ENCODE assay signal across 10 mouse cellular contexts in genomic region chr4:101450150-101450780, GRCm38 (mm10). TPM values are rescaled to one million over a fixed set of nuclear protein-coding genes. Genes with fewer than 3 reads are reported as not detected.
DNase-seq lines count a peak whose midpoint lies in the region; ATAC-seq lines count a peak whose summit lies in the region.
"Had no signal": no experiment of that assay in that cellular context is flagged by ENCODE, and none has a peak within 500 bp of the region (broad histone marks: within the 10 kb centered on the region; RNA-seq: fewer than 3 reads in every experiment).

No protein-coding gene starts in this region.

- H3K27ac ChIP-seq in hindbrain, embryonic 14.5 days = no peak overlapping the region
- no peak overlapping the region for H3K27ac ChIP-seq in hindbrain, embryonic 10.5 days
- H3K27ac ChIP-seq in kidney, embryonic 16.5 days (ENCODE audit: low read length) = no peak overlapping the region
- H3K27ac ChIP-seq in liver, embryonic 12.5 days = no peak overlapping the region
- H3K27ac ChIP-seq: embryonic facial prominence, embryonic 13.5 days; liver, embryonic 14.5 days had no signal

- no peaks in the 10 kb centered on the region for H3K27me3 ChIP-seq in hindbrain, embryonic 14.5 days (ENCODE audit: control insufficient read depth, insufficient read depth, low read length)
- no peaks in the 10 kb centered on the region for H3K27me3 ChIP-seq in hindbrain, embryonic 10.5 days (ENCODE audit: insufficient read depth, poor library complexity, severe bottlenecking)
- H3K27me3 ChIP-seq in kidney, embryonic 16.5 days (ENCODE audit: insufficient read depth, low read length) = no peaks in the 10 kb centered on the region
- no peaks in the 10 kb centered on the region for H3K27me3 ChIP-seq in liver, embryonic 12.5 days (replicated peaks)
- H3K27me3 ChIP-seq: embryonic facial prominence, embryonic 13.5 days had no signal

- DNase-seq in hindbrain, embryonic 14.5 days (ENCODE audit: low spot score) = peak; percentile 25
- no peak for DNase-seq in hindbrain, embryonic 10.5 days (ENCODE audit: low spot score)
- peak; percentile 91 to 92 for DNase-seq in frontal cortex, adult 2 months (ENCODE audit: extremely low spot score in 1 of 2, low spot score in 1 of 2)
- DNase-seq in layer of hippocampus, adult 9-10 months (ENCODE audit: low spot score) = peak; percentile 70
- DNase-seq in lung, postnatal 4 days = peak; percentile 28 to 51
- DNase-seq in kidney, adult 9 months = no peak

- H3K36me3 ChIP-seq in hindbrain, embryonic 14.5 days (replicated peaks; ENCODE audit: control insufficient read depth, insufficient read depth) = no peaks in the 10 kb centered on the region
- peaks cover 52% of the 10 kb centered on the region for H3K36me3 ChIP-seq in hindbrain, embryonic 10.5 days
- no peaks in the 10 kb centered on the region for H3K36me3 ChIP-seq in kidney, embryonic 16.5 days (ENCODE audit: insufficient read depth, low read length)
- H3K36me3 ChIP-seq in liver, embryonic 12.5 days = peaks cover 25% of the 10 kb centered on the region
- H3K36me3 ChIP-seq: embryonic facial prominence, embryonic 13.5 days had no signal

- H3K9me3 ChIP-seq in hindbrain, embryonic 14.5 days (ENCODE audit: control insufficient read depth, low read length) = no peaks in the 10 kb centered on the region
- no peaks in the 10 kb centered on the region for H3K9me3 ChIP-seq in hindbrain, embryonic 10.5 days
- H3K9me3 ChIP-seq in kidney, embryonic 16.5 days (ENCODE audit: low read length) = no peaks in the 10 kb centered on the region
- H3K9me3 ChIP-seq in liver, embryonic 12.5 days (replicated peaks) = 0 out of 2 replicates have a peak, but pooled peaks cover 3% of the 10 kb centered on the region
- H3K9me3 ChIP-seq: embryonic facial prominence, embryonic 13.5 days had no signal

- H3K4me2 ChIP-seq in hindbrain, embryonic 14.5 days (replicated peaks) = no peak overlapping the region
- no peak overlapping the region for H3K4me2 ChIP-seq in kidney, embryonic 16.5 days (replicated peaks; ENCODE audit: low read depth, low read length)
- no peak overlapping the region for H3K4me2 ChIP-seq in liver, embryonic 12.5 days
- H3K4me2 ChIP-seq: embryonic facial prominence, embryonic 13.5 days had no signal

- no peak overlapping the region for H3K4me3 ChIP-seq in hindbrain, embryonic 14.5 days (replicated peaks; ENCODE audit: low read length)
- no peak overlapping the region for H3K4me3 ChIP-seq in hindbrain, embryonic 10.5 days
- no peak overlapping the region for H3K4me3 ChIP-seq in kidney, embryonic 16.5 days (ENCODE audit: low read length)
- no peak overlapping the region for H3K4me3 ChIP-seq in liver, embryonic 12.5 days
- H3K4me3 ChIP-seq: embryonic facial prominence, embryonic 13.5 days had no signal

- WGBS in hindbrain, embryonic 14.5 days = 87% methylated on average over 20 of the region's 20 CpGs
- 94% methylated on average over 20 of the region's 20 CpGs for WGBS in hindbrain, embryonic 10.5 days
- 84% methylated on average over 20 of the region's 20 CpGs for WGBS in kidney, embryonic 16.5 days
- 85% methylated on average over 20 of the region's 20 CpGs for WGBS in liver, embryonic 12.5 days (ENCODE audit: insufficient replicate concordance)

- ATAC-seq in hindbrain, embryonic 14.5 days (ENCODE audit: low FRiP score) = peak; percentile 55; the same call in 1 of the 2 replicates
- no peak for ATAC-seq in kidney, embryonic 16.5 days (ENCODE audit: low FRiP score, low TSS enrichment)
- no peak for ATAC-seq in liver, embryonic 12.5 days

- H3K9ac ChIP-seq in hindbrain, embryonic 14.5 days = no peak overlapping the region
- H3K9ac ChIP-seq in kidney, embryonic 16.5 days (replicated peaks; ENCODE audit: low read length) = no peak overlapping the region
- no peak overlapping the region for H3K9ac ChIP-seq in liver, embryonic 12.5 days
- H3K9ac ChIP-seq: embryonic facial prominence, embryonic 13.5 days; liver, embryonic 14.5 days had no signal

- H3K4me1 ChIP-seq in hindbrain, embryonic 14.5 days (replicated peaks; ENCODE audit: control insufficient read depth, insufficient read depth, low read length) = no peaks in the 10 kb centered on the region
- no peaks in the 10 kb centered on the region for H3K4me1 ChIP-seq in hindbrain, embryonic 10.5 days (replicated peaks)
- no peaks in the 10 kb centered on the region for H3K4me1 ChIP-seq in kidney, embryonic 16.5 days (ENCODE audit: insufficient read depth, low read length)
- peaks cover 5% of the 10 kb centered on the region for H3K4me1 ChIP-seq in liver, embryonic 12.5 days

RNA-seq across cellular contexts. Expression of gene Ak4, which starts 31.2 kb away (rescaled TPM):
- 3.2 and 4.2 TPM in 2 replicates for polyA plus RNA-seq in hindbrain, embryonic 14.5 days (2014; fragmentation: Nextera tagmentation; extraction: Ambion mirVana)
- polyA plus RNA-seq in hindbrain, embryonic 10.5 days (2016; fragmentation: Nextera tagmentation; extraction: Ambion mirVana) = 23.9 and 44.1 TPM in 2 replicates
- 25.6 and 25.7 TPM in 2 replicates for polyA plus RNA-seq in frontal cortex, adult 2 months (2012; rRNA removed)
- polyA plus RNA-seq in kidney, embryonic 16.5 days (2015; fragmentation: Nextera tagmentation; extraction: Ambion mirVana) = 21.0 and 23.8 TPM in 2 replicates
- polyA plus RNA-seq in liver, embryonic 12.5 days (2016; fragmentation: Nextera tagmentation; extraction: Ambion mirVana) = 11.7 and 12.0 TPM in 2 replicates

RNA-seq across cellular contexts. Expression of gene Dnajc6, which starts 46.2 kb away (rescaled TPM):
- polyA plus RNA-seq in hindbrain, embryonic 14.5 days (2014; fragmentation: Nextera tagmentation; extraction: Ambion mirVana) = 66.1 and 76.6 TPM in 2 replicates
- polyA plus RNA-seq in hindbrain, embryonic 10.5 days (2016; fragmentation: Nextera tagmentation; extraction: Ambion mirVana) = 1.6 and 3.7 TPM in 2 replicates
- polyA plus RNA-seq in frontal cortex, adult 2 months (2012; rRNA removed) = 136 and 149 TPM in 2 replicates
- 1.8 and 2.2 TPM in 2 replicates for polyA plus RNA-seq in kidney, embryonic 16.5 days (2015; fragmentation: Nextera tagmentation; extraction: Ambion mirVana)
- 0.02 and 0.10 TPM in 2 replicates for polyA plus RNA-seq in liver, embryonic 12.5 days (2016; fragmentation: Nextera tagmentation; extraction: Ambion mirVana)

Comparison
In these comparisons a context has a peak if more than half of its experiments do, and no peak if none do; other contexts are left out.
1. DNase-seq: peak in hindbrain, embryonic 14.5 days (single experiment), frontal cortex, adult 2 months (2 of 2), layer of hippocampus, adult 9-10 months (single experiment) and lung, postnatal 4 days (2 of 2); none in hindbrain, embryonic 10.5 days (single experiment) and kidney, adult 9 months (single experiment).
2. RNA of gene Dnajc6, which starts 46.2 kb away (polyA plus RNA-seq): 136 to 149 TPM in frontal cortex, adult 2 months and 66.1 to 76.6 TPM in hindbrain, embryonic 14.5 days; 1.6 to 3.7 TPM in hindbrain, embryonic 10.5 days, 1.8 to 2.2 TPM in kidney, embryonic 16.5 days and 0.02 to 0.10 TPM in liver, embryonic 12.5 days; every median in the first group is over 10 times any median in the second.